Mouse (Mus musculus): Measurements from ENCODE around the gene Rbm38.

The Rbm38 gene

DNA sequence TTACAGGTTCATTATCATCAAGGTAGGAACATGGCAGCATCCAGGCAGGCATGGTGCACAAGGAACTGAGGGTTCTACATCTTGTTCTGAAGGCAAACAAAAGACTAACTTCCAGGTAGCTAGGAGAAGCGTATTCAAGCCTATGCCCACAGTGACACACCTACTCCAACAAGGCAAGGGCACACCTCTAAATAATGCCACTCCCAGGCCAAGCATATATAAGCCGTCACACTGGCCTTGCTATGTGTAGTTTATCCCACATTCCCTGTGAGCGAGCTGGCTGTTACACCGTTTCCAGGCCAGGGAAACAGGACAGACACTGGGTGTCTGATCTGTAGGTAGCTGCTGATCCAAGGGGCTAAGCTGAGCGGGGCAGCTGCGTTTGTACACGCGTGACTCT, 8.9 kb upstream of the Rbm38 start:
- in situ Hi-C loops (cut with MboI, MseI): loop anchor here (10.0 kb wide), 1 partner anchor 1413 kb away; no protein-coding TSS in a partner anchor

DNA sequence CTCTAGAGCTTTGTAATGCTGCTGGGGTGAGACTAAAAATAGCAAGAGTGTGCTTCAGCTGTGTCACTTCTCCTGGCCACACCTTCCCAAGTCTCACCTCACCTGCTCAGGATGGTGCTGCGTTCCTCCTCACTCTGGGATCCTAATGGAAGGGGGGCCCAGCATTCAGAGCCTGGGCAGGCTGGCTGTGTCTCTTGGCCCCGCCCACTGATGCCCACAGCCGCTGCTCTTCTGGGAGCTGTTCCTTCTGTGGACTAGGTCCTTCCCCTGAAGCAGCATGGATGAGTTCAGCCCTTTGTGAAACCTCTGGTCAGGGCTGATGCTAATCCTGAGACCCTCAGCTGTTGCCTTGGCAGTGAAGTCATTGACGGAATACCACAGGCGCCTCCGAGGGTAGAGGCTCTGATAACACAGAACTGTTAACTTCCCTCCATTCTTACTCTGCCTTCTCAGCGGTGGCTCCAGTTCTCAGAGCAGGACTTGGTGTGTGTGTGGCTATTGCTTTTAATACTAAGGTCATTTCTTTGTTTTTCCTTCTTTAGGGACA, 5.5 kb upstream of the Rbm38 start:
- in situ Hi-C loops (cut with MboI, MseI): loop anchor here (10.0 kb wide), 1 partner anchor 1410 kb away; no protein-coding TSS in a partner anchor

DNA sequence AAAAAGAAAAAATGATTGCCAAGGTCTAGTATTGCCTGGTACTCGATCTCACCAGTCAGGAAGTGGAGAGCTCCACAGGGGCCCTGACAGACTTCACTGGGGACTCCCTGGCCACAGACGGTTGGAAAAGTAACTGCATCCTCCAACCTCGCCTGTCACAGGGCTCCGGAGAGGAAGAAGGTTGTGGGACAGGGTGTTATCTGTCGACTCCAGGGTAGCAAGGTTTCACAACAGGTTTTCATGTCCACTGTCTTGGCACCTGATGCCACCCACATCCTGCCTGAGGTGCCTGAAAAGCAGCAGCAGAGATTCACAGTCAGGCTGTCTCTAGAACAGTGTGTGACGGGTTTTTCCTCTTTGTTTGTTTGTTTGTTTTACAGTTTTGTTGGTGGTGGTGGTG, 2.4 kb upstream of the Rbm38 start:
- in situ Hi-C loops (cut with MboI, MseI): loop anchor here (10.0 kb wide), 1 partner anchor 1407 kb away; no protein-coding TSS in a partner anchor

DNA sequence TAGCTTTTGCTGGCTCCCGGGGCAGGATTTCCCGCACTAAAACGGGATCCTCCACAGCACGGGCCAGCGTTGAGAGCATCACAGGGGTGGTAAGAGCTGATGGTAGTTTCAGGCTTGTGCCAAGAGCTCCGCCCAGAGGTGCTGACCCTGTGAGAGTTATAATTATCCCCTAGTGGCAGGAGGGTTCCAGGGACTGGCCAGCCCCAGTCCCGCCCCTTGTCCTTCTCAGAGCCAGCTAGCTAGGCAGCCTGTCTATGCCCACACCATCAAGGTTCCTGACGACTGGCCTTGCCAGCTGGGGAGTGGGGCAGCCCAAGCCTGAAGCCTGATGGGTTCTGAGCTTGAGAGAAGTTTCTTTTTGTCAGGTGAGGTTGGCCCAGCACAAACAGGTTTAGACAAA, 1.7 kb upstream of the Rbm38 start:
- in situ Hi-C loops (cut with MboI, MseI): loop anchor here (10.0 kb wide), 1 partner anchor 1406 kb away; no protein-coding TSS in a partner anchor

DNA sequence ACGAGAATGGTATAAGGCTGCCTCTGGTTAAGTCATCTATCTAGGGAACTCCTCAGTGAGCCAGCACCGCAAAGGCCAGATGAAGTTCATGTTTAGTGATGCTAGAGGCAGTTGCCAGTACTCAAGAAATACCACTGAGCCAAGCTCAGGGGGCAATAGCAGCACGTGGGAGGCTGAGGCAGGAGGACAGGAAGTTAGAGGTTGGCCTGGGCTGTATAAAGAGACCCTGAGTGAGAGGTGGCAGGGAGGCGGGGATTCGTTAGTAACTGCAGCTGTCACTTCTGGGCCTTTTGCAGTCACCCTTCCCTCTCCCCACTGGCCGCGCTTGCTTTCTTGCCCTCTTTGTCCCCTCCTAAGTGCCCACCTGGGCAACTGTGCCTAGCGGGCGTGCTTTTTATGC, 976 bp upstream of the Rbm38 start:
- in situ Hi-C loops (cut with MboI, MseI): loop anchor here (10.0 kb wide), 1 partner anchor 1405 kb away; no protein-coding TSS in a partner anchor

DNA sequence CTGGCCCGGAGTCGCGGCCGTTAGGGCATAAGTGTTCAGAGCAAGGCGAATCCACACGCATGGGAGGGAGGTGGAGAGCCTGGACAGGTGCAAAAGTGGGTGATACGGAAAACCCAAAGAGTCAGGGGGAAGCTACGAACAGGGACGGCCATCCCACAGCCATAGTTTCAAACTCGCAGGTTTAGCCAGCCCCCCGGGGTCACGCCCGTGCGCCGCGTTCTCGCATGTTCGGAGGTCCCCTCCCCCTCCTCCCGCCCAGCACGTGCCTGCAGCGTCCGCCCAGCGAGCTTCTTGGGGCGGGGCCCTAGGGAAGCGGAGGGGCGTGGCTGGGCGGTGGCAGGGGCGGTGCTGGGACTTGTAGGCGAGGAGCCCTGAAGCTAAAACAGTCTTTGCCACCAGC, 508 bp upstream of the Rbm38 start:
- in situ Hi-C loops (cut with MboI, MseI): loop anchor here (10.0 kb wide), 2 partner anchors 65 to 1405 kb away; no protein-coding TSS in a partner anchor

DNA sequence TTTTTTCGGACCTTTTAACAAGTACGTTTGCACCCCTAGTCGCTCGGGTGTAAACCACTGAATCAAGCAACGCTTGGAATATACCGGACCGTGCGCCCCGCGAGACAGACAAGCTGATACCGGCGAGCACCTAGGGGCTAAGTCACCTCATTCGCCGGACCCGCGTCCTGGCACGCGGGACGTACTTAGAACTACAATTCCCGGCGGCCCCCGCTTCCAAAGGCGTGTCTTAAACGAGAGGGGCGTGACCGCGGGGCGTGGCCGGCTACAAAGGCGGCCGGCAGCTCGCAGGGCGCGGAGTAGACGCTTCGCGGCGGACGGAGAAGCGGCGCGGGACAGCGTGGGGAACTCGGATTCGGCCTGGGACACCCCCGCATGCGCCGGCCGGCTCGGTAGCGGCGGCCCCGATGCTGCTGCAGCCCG, 1.3 kb downstream of the Rbm38 start:
- in situ Hi-C loops (cut with MboI, MseI): loop anchor here (10.0 kb wide), 1 partner anchor 63 kb away; no protein-coding TSS in a partner anchor

DNA sequence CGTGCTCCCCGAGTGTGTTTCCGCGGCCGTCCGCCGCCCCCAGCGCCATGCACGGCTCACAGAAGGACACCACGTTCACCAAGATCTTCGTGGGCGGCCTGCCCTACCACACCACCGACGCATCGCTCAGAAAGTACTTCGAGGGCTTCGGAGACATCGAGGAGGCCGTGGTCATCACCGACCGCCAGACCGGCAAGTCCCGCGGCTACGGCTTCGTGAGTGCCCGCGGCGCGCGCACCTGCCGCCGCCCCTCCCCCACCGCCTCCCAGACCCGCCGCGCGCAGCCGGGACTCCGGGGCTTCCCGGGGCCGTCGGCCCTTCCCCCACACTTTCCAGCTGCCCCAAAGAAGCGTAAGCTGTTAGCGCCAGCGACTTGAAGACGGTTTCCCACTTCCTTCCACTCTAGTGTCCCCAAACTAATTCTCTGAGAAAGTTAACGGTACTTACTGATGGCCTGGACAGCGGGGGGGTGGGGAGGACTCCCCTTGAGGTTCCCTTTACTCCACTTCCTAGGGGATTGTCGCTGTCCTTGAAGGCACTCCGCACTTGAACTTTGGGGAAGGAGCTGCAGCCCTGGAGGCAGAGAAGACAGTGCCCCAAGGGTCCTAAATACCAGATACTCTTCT, 1.9 kb downstream of the Rbm38 start:
- in situ Hi-C loops (cut with MboI, MseI): loop anchor here (10.0 kb wide), 1 partner anchor 63 kb away; no protein-coding TSS in a partner anchor

DNA sequence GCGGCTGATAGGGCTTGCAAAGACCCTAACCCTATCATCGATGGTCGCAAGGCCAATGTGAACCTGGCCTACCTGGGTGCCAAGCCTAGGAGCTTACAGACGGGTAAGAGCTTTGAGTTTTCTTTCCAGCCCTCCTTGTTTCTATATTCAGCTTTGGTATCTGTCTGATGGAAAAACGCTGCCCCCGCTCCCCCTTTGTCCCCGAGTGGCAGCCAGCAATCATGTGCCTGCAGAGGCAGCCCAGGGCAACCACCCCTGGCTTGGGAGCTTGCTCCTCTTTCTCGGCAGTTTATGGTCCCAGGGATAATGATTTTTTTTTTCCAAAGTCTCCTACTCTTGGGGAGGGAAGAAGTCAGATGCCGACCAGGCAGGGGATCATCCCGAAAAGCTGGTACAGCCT, 2.5 kb downstream of the Rbm38 start:
- in situ Hi-C loops (cut with MboI, MseI): loop anchor here (10.0 kb wide), 1 partner anchor 62 kb away; no protein-coding TSS in a partner anchor

DNA sequence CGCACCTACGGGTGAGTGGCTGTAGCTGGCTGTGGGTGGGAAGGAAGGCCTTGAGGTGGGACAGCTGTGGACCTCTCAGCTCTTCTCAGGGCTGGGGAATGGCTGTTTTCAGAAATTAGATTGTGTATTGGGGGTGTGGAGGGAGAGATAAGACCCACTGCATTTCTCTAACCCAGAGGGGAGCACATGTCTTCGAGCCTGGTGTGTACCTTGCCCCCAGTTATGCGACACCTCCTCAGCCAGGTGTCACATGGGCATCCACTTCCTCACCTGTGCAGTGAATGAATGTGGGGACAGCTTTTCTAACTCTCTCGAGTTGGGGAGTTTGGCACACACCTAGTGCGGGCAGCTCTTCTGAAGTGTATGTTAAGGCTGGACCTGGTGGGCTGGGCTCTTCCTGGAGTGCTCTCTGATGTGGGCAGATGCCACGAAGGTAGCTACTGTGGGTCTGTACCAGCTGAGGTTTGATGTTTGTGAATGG, 3.1 kb downstream of the Rbm38 start:
- in situ Hi-C loops (cut with MboI, MseI): loop anchor here (10.0 kb wide), 1 partner anchor 61 kb away; no protein-coding TSS in a partner anchor

DNA sequence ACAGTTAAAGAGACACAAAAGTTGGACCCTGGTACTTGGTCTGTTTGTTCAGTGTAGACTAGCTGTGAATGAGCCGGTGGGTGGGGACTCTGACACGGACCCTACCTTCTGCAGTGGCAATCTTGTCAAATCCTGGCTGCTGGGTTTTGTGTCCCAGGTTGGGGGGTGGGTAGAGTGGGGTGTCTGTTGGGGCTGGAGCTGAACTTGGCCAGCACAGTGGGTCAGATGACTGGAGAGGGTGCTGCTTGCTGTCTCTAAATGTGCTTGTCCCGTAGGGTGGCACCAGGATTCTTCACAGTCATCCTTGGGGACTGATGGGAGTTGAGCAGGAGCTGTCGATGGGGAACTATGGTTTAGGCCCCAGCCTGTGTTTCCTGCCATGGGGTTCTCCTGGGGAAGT, 3.7 kb downstream of the Rbm38 start:
- in situ Hi-C loops (cut with MboI, MseI): loop anchor here (10.0 kb wide), 1 partner anchor 61 kb away; no protein-coding TSS in a partner anchor

DNA sequence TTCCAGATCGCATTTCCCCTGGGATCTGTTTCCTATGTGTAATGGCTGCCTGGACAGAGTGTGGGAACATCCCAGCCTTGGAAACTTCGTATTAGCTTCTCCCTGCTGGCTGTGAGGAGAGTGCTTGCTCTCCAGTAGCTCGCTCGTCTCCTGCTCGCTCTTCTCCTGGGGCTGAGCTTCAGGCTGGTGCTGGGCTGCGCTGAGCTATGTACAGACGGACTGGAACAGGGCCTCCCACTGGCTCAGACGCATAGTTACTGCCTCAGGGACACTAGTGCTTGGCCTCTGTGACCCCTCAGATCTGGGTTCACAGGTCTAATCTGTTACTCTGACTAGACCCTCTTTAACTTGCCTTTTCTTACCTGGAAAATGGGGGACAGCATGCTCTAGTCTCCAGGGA, 4.1 kb downstream of the Rbm38 start:
- in situ Hi-C loops (cut with MboI, MseI): loop anchor here (10.0 kb wide), 1 partner anchor 60 kb away; no protein-coding TSS in a partner anchor

DNA sequence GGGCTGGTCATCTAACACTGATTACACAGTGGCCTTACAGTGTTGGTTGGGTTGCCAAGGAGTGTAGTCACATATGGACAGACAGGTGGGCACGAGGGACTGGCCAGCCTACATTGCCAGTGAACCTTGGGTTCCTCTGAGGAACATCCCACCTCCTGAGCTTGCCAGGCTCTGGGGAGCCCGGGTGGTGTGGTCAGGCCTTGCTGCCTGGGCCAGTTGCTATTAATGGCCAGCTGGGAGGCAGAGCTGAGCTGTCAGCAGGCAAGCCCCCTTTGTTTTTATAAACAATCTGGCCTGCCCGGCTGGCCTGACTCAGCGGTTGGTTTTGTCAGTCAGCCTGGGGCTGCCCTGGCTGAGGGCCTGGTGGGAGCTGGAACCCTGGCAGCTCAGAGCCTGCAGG, 4.6 kb downstream of the Rbm38 start:
- in situ Hi-C loops (cut with MboI, MseI): loop anchor here (10.0 kb wide), 1 partner anchor 60 kb away; no protein-coding TSS in a partner anchor

DNA sequence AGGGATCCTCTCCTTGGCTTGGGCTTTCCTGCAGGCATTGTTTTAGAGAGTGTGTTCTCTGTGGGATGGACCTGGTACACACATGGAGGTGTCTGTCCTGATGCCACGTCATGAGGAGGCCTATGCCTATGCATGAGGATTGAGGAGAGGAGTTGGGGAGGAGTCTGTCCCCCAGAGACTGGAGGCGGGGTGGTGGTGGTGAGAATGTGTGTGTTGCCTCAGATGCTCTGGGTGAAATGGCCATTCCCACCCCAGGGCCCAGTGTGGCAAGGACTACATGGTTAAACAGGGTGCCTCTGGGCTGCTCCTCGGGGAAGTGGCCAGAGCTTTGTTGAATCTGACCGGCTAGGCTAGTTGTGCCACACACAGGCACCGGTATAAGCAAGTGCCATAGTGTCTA, 6.0 kb downstream of the Rbm38 start:
- in situ Hi-C loops (cut with MboI, MseI): loop anchor here (10.0 kb wide), 1 partner anchor 59 kb away; no protein-coding TSS in a partner anchor

DNA sequence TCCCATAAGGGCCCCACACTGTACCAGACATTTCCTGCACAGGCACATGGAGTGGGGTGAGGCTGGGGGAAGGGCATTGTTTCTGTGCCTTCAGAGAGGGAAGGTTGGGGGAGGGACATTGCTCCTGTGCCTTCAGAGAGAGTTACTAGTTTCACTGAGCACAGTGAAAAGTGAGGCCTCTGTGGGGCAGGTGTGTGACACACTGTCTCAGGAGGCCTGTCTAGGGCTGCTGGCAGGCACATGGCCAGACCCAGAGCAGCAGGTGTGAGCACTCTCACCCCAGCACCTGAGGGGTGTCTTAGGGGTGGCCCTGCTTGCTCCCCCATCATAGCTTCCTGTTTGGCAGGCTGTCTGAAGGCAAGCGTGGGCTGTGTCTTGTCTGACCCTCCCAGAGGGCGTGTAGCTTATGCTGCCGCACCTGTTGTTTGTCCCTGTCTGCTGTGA, 6.4 kb downstream of the Rbm38 start:
- in situ Hi-C loops (cut with MboI, MseI): loop anchor here (10.0 kb wide), 1 partner anchor 58 kb away; no protein-coding TSS in a partner anchor

DNA sequence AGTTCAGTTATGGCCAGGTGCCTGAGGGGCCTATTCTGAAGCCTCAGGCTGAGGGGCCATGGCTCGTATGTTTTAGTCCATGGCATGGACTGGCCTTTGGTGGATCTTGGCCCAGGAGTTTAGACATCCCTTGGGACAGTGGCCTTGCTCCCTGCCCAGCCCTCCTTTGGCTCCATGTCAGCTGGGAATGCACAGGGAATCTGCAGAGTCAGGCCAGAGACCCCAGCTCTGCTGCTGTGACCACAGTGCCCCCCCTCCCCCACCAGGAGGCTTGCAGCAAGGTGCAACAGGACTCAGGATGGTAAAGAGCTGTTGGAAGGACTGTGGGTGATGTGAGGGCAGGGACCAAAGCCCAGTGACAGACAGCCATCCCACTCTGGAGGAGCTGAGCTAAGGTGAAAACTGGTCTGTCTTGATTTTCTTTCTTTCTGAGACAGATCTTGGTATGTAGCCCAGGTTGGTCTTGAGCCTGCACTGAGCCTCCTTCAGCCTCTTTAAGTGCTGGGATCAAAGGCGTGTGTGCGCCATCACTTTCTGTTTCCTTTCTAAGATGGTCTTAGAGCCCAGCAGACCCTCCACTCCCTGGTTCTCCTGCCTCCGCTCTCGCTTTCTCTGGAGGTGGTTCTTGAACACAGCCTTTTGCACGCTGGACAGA, 7.0 kb downstream of the Rbm38 start:
- in situ Hi-C loops (cut with MboI, MseI): loop anchor here (10.0 kb wide), 1 partner anchor 58 kb away; no protein-coding TSS in a partner anchor

DNA sequence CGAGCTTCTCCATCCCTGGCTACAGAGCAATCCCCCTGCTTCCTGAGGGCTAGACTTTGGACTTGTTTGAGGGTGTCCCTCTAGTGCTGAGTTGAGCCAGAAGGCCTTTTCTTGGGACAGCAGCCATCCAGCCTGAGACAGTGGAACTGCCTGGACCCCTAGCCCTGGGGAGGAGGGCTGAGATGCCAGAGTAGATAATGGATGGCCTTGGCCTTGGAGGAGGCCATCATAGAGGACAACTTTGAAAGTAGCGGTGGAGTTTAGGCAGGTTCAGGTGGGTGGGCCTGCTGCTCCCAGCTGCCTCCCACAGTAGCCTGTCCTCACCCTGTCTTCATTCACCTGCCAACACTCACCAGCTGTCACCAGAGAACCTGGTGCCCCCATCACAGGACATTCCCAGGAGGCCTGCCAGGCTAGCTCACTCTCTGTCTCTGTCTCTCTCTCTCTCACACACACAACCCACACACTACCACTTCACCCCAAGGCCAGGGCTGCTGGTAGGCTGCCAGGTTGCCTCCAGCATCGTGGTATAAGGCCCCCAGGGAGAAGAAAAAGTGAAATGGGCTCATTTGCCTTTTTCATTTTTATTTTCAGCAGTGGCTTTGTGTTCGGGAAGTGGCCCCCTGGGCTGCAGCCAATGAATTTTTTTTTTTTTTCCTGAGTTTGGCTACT, 7.7 kb downstream of the Rbm38 start:
- in situ Hi-C loops (cut with MboI, MseI): loop anchor here (10.0 kb wide), 1 partner anchor 57 kb away; no protein-coding TSS in a partner anchor

DNA sequence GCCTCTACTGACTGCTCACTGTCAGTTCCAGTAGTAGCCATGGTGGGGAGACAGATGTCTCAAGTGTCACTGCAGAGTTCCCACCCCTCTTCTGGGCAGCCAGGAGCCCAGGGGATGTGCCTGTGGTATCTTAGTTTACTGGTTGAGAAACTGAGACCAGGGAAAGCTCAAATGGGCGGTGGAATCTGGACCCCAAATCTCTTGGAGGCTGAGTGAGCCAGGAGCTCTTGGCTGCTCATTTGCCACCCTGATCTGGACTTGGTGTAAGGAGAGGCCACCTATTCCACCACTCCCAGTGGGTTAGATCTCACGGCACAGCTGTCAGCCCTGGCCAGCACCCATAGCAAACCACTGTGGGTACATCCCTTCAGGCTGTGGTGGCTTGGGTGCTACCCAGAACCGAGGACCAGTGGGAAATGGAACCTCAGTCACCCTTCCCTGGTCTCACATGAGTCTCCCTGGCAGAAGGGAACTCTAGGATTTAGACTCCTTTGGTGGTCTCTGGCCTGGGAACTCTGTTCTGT, 8.3 kb downstream of the Rbm38 start:
- in situ Hi-C loops (cut with MboI, MseI): loop anchor here (10.0 kb wide), 1 partner anchor 56 kb away; no protein-coding TSS in a partner anchor

DNA sequence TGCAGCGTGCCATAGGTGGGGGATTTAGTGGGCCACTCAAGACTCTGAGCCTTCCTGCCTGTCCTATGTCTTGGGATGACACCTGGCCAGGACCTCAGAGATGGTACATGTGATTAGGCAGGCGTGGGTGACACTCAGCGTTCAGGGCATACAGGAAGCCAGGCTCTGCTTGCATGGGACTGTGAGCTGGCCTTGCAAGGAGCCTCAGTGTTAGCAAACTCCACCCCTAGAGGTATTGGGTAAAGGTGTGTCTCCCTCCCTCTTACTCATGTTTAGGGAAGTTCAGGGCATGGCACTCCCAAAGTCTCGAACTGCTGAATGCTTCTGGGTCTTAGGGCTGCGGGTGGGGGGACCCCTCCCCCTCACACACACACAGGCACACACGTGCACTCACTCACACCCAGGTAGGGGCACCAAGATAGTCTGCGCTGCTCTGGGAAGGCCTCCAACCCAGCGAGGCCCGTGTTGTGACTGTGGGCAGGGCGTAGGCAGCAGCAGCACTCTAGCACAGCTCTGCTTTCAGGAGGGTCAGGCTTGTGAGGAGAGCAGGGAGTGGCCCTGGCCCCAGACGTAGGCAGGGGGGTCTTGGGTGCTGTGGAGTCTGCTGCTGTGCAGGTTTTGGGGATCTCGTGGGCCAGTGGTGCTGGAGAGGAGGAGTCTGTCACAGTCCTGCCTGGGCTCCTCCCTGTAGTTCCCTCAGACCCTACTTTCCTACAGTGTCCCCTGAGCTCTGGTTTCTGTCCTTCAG, 10.5 kb downstream of the Rbm38 start:
- in situ Hi-C loops (cut with MboI, MseI): no loop called here

DNA sequence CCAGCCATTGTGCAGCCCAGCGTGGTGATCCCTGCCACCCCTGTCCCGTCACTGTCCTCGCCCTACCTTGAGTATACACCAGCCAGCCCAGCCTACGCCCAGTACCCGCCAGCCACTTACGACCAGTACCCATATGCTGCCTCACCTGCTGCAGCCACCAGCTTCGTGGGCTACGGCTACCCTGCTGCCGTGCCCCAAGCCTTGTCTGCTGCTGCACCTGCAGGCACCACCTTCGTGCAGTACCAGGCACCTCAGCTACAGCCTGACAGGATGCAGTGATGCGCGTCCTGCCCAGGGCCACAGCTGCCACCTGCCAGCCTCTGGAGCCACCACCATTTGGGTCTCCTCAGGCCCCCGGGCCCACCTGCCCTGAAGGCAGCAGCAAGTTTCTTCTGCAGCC, 13.2 kb downstream of the Rbm38 start:
- in situ Hi-C loops (cut with MboI, MseI): no loop called here
